Mouse (Mus musculus): Measurements from ENCODE around the gene Tuba1b. TPM values are rescaled to one million over a fixed set of nuclear protein-coding genes. Genes with fewer than 3 reads are reported as not detected.

The Tuba1b gene
- polyA plus RNA-seq, 1 experiment from 2014 or later, result 1,374 TPM

- Histone ChIP-seq H3K4me1 (peaks cover 50% of the 10 kb centered on the region), H3K9ac (peak within 1 kb of the TSS; percentile 39), H3K27me3 (peaks cover 74% of the 10 kb centered on the region), H3K4me2 (peak within 1 kb of the TSS; percentile 98), H3K27ac (no peak within 1 kb of the TSS), H3K9me3 (no peaks in the 10 kb centered on the region), H3K4me3 (peak within 1 kb of the TSS; percentile 50), H3K36me3 (no peaks in the 10 kb centered on the region)
- WGBS, result under 1% methylated on average over 77 of the region's 77 CpGs
- ATAC-seq (ENCODE audit: insufficient number of reproducible peaks, low FRiP score, low TSS enrichment, low read depth), result no peak
Observed at GRCm38 (mm10) chr15:98893940-98894745, 40.2 kb downstream of the Tuba1b start, which contains the start of gene Rhebl1. TSS of gene Rhebl1 (minus strand) at chr15:98894540.

- no peak overlapping the region for H3K4me2 ChIP-seq
- WGBS, result 56% methylated on average over 4 of the region's 4 CpGs
- no peak overlapping the region for H3K4me3 ChIP-seq
Observed at GRCm38 (mm10) chr15:98893036-98893435, 41.3 kb downstream of the Tuba1b start.

DNA sequence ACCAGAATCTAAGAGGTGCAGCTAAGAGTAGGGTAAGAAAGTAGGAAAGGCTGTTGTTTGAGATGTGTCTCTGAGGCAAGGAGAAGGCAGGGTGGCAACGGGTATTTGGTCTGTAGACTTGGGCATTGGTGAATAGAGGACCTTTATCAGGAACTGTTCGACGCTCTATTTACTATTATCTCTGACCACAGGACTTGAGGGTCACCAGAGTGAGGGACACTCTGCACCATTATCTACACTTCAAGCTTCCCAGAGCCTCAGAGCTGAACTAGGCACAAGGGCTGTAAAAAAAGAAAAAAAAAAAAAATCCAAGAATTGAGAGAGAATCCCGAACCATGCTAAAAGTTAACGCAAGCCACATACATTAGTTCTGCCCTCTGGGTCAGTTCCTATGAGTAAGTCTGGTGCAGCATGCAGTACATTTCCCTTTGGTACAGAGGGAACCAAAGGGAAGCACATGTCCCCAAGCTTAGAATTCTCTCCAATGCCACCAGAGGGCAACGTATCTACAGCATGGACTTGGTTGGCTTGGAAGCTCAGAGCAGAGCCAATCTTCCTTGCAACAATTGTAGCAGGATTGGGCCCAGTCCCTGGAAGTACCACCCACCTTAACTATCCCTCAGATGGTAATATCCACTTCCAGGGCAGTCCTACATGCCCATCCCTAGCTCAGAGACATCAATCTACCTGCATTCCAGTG, 42.3 kb downstream of the Tuba1b start:
- Histone ChIP-seq H3K27ac (no peak overlapping the region), H3K4me1 (peaks cover 34% of the 10 kb centered on the region), H3K9ac (no peak overlapping the region), H3K4me2 (no peak overlapping the region), H3K4me3 (no peak overlapping the region), H3K36me3 (no peaks in the 10 kb centered on the region), H3K9me3 (no peaks in the 10 kb centered on the region), H3K27me3 (peaks cover 53% of the 10 kb centered on the region)
- ATAC-seq (ENCODE audit: insufficient number of reproducible peaks, low FRiP score, low TSS enrichment, low read depth), result no peak
- WGBS, result 42% methylated on average over 6 of the region's 6 CpGs

More at GRCm38 (mm10) chr15:98893036-98893435, 41.3 kb downstream of the Tuba1b start:
- H3K36me3 ChIP-seq, result no peaks in the 10 kb centered on the region
- H3K9ac ChIP-seq, result no peak overlapping the region
- no peak for ATAC-seq (ENCODE audit: insufficient number of reproducible peaks, low FRiP score, low TSS enrichment, low read depth)
- H3K9me3 ChIP-seq, result no peaks in the 10 kb centered on the region
- peaks cover 63% of the 10 kb centered on the region for H3K27me3 ChIP-seq
- H3K27ac ChIP-seq, result no peak overlapping the region
- H3K4me1 ChIP-seq, result peaks cover 43% of the 10 kb centered on the region

DNA sequence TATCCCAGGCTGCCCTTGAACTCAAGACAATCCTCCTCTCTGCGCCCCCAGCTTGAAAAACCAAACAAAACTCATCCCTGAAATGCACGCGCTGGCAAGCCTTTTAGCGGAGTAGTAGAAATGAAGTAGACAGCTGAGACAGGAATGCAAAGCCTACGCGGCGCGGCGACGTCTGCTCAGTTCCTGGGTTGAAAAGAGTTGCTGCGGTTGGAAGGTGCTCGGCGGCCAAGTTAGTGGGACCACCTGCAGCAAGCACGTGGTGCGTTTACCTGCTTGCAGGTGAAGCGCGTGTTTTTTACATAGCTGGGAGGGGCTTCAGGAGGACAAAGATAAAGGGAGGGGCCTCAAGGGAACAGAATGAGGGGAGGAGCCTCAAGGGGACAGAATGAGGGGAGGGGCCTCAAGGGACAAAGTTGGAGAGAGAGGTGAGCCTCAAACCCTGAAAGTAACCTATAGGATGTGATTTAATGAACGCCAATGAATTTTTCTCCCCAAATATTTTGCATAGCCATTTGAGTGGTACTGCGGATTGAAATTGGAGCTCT, 43.1 kb downstream of the Tuba1b start:
- Histone ChIP-seq H3K36me3 (no peaks in the 10 kb centered on the region), H3K4me3 (0 out of 2 replicates have a peak overlapping the region, but pooled peaks have one; percentile 15), H3K4me2 (peak overlapping the region; percentile 17), H3K4me1 (peaks cover 33% of the 10 kb centered on the region), H3K27ac (no peak overlapping the region), H3K9ac (no peak overlapping the region), H3K9me3 (no peaks in the 10 kb centered on the region), H3K27me3 (peaks cover 46% of the 10 kb centered on the region)
- no peak for ATAC-seq (ENCODE audit: insufficient number of reproducible peaks, low FRiP score, low TSS enrichment, low read depth)
- 12% methylated on average over 19 of the region's 19 CpGs for WGBS

- H3K27me3 ChIP-seq, result peaks cover 10% of the 10 kb centered on the region
- no peak overlapping the region for H3K4me2 ChIP-seq
- H3K9ac ChIP-seq, result no peak overlapping the region
- H3K9me3 ChIP-seq, result no peaks in the 10 kb centered on the region
- no peak overlapping the region for H3K4me3 ChIP-seq
- no peaks in the 10 kb centered on the region for H3K36me3 ChIP-seq
- no peak for ATAC-seq (ENCODE audit: insufficient number of reproducible peaks, low FRiP score, low TSS enrichment, low read depth)
- WGBS, result 71% methylated on average over 7 of the region's 7 CpGs
- peaks cover 4% of the 10 kb centered on the region for H3K4me1 ChIP-seq
- 0 out of 2 replicates have a peak overlapping the region, but pooled peaks have one; percentile 38 for H3K27ac ChIP-seq
Observed at GRCm38 (mm10) chr15:98887526-98887925, 46.8 kb downstream of the Tuba1b start.

- H3K36me3 ChIP-seq, result no peaks in the 10 kb centered on the region
- no peaks in the 10 kb centered on the region for H3K9me3 ChIP-seq
- H3K4me2 ChIP-seq, result no peak overlapping the region
- 58% methylated on average over 8 of the region's 8 CpGs for WGBS
- peaks cover 4% of the 10 kb centered on the region for H3K4me1 ChIP-seq
- no peak for ATAC-seq (ENCODE audit: insufficient number of reproducible peaks, low FRiP score, low TSS enrichment, low read depth)
- peaks cover 8% of the 10 kb centered on the region for H3K27me3 ChIP-seq
- H3K27ac ChIP-seq, result 0 out of 2 replicates have a peak overlapping the region, but pooled peaks have one; percentile 38
- H3K4me3 ChIP-seq, result no peak overlapping the region
- H3K9ac ChIP-seq, result no peak overlapping the region
Observed at GRCm38 (mm10) chr15:98886667-98887387, 47.5 kb downstream of the Tuba1b start.

DNA sequence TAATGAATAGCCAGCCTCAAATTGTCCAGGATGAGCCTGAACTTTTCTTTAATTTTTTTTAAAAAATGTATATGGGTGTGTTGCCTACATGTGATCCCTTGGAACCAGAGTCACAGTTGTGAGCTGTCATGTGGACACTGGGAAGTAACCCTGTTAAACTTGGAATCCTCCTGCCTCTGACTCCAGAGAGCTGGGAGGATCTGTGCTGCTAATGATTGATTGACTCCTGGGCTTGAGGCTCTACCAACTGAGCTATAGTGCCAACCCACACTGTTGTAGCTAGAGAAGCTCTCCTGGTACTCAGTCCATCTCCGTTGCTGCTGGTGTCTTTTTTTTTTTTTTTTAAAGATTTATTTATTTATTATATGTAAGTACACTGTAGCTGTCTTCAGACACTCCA, 50.3 kb downstream of the Tuba1b start:
- 74% methylated on average over 1 of the region's 1 CpGs for WGBS
- no peak overlapping the region for H3K27ac ChIP-seq
- H3K9ac ChIP-seq, result no peak overlapping the region
- ATAC-seq (ENCODE audit: insufficient number of reproducible peaks, low FRiP score, low TSS enrichment, low read depth), result no peak
- H3K9me3 ChIP-seq, result no peaks in the 10 kb centered on the region
- no peak overlapping the region for H3K4me3 ChIP-seq
- H3K27me3 ChIP-seq, result no peaks in the 10 kb centered on the region
- H3K36me3 ChIP-seq, result no peaks in the 10 kb centered on the region
- peaks cover 10% of the 10 kb centered on the region for H3K4me1 ChIP-seq
- no peak overlapping the region for H3K4me2 ChIP-seq

GRCm38 (mm10) chr15:98883661-98884060, 50.7 kb downstream of the Tuba1b start:
- Histone ChIP-seq H3K4me3 (no peak overlapping the region), H3K36me3 (no peaks in the 10 kb centered on the region), H3K9me3 (no peaks in the 10 kb centered on the region), H3K4me1 (peaks cover 10% of the 10 kb centered on the region), H3K9ac (no peak overlapping the region), H3K27me3 (no peaks in the 10 kb centered on the region), H3K4me2 (no peak overlapping the region), H3K27ac (no peak overlapping the region)
- ATAC-seq (ENCODE audit: insufficient number of reproducible peaks, low FRiP score, low TSS enrichment, low read depth), result no peak

GRCm38 (mm10) chr15:98881656-98882008, 52.7 kb downstream of the Tuba1b start:
- 8% methylated on average over 5 of the region's 5 CpGs for WGBS
- H3K4me2 ChIP-seq, result peak overlapping the region; percentile 95
- no peak overlapping the region for H3K9ac ChIP-seq
- H3K9me3 ChIP-seq, result no peaks in the 10 kb centered on the region
- H3K27me3 ChIP-seq, result no peaks in the 10 kb centered on the region
- no peaks in the 10 kb centered on the region for H3K36me3 ChIP-seq
- peak overlapping the region; percentile 19 for H3K27ac ChIP-seq
- H3K4me1 ChIP-seq, result peaks cover 10% of the 10 kb centered on the region
- ATAC-seq (ENCODE audit: insufficient number of reproducible peaks, low FRiP score, low TSS enrichment, low read depth), result no peak
- peak overlapping the region; percentile 78 for H3K4me3 ChIP-seq

Data from limb, embryonic 15.5 days (tissue).